Mouse (Mus musculus) stomach, postnatal 0 days (tissue): ENCODE results near the gene Gpr19.

Experiments used
- CTCF ChIP-seq: IDR thresholded peaks from 2 replicates; pipeline ENCODE4 v1.5.1; 2016; ENCODE audit warnings: antibody characterized with exemption, low read depth, mild to moderate bottlenecking, moderate library complexity
- EP300 ChIP-seq: optimal IDR thresholded peaks from 2 replicates; pipeline ENCODE3; 2016; ENCODE audit warnings: antibody characterized with exemption

GRCm38 (mm10) chr6:134946054-134946453 is 47.7 kb upstream of the Gpr19 start:
- TF ChIP-seq EP300 (no peak), CTCF (no peak)
